Mouse (Mus musculus) neutrophil, adult 5-6 weeks (primary cell): ENCODE results near the gene Abcg4. TPM values are rescaled to one million over a fixed set of nuclear protein-coding genes. Genes with fewer than 3 reads are reported as not detected.

Source experiments
- total RNA-seq: library from RNA; stranded (forward); fragments of 200-1000 nt; gene quantifications from 2 replicates; pipeline ENCODE4 v1.2.3, GENCODE M21; 2017

Gene Abcg4
- total RNA-seq, 1 experiment from 2014 or later = 1.4 TPM

Other genes with a start within 250 kb of the Abcg4 start
- gene Thy1, start 245.2 kb downstream of the Abcg4 start, total RNA-seq = 47.0 and 50.7 TPM in 2 replicates
- 0.49 and 0.81 TPM in 2 replicates for gene Usp2, start 221.6 kb downstream of the Abcg4 start, total RNA-seq
- not detected in 2 replicates for gene Mfrp, start 186.9 kb downstream of the Abcg4 start, total RNA-seq
- not detected in 2 replicates for gene C1qtnf5, start 181.4 kb downstream of the Abcg4 start, total RNA-seq
- not detected in 2 replicates for gene Gm49380, start 175.1 kb downstream of the Abcg4 start, total RNA-seq
- 3.8 and 7.2 TPM in 2 replicates for gene Rnf26, start 175.1 kb downstream of the Abcg4 start, total RNA-seq
- 2.1 and 2.7 TPM in 2 replicates for gene Mcam, start 154.1 kb downstream of the Abcg4 start, total RNA-seq
- 89.2 and 92.0 TPM in 2 replicates for gene Cbl, start 54.6 kb downstream of the Abcg4 start, total RNA-seq
- gene Ccdc153, start 47.9 kb downstream of the Abcg4 start, total RNA-seq = not detected in 2 replicates
- gene Pdzd3, start 37.1 kb downstream of the Abcg4 start, total RNA-seq = 1.0 and 1.6 TPM in 2 replicates
- 10.3 and 12.6 TPM in 2 replicates for gene Nlrx1, start 20.0 kb downstream of the Abcg4 start, total RNA-seq
- gene Hinfp, start 17.1 kb upstream of the Abcg4 start, total RNA-seq = 32.0 and 46.7 TPM in 2 replicates
- gene C2cd2l, start 31.7 kb upstream of the Abcg4 start, total RNA-seq = 22.0 and 30.5 TPM in 2 replicates
- 4.4 and 7.1 TPM in 2 replicates for gene Dpagt1, start 37.4 kb upstream of the Abcg4 start, total RNA-seq
- 17.6 and 20.0 TPM in 2 replicates for gene H2afx, start 46.1 kb upstream of the Abcg4 start, total RNA-seq
- gene Hmbs, start 55.6 kb upstream of the Abcg4 start, total RNA-seq = 3.3 and 11.4 TPM in 2 replicates
- gene Vps11, start 73.1 kb upstream of the Abcg4 start, total RNA-seq = 34.6 and 37.4 TPM in 2 replicates
- gene Hyou1, start 90.9 kb upstream of the Abcg4 start, total RNA-seq = 39.9 and 42.2 TPM in 2 replicates
- gene Slc37a4, start 108.2 kb upstream of the Abcg4 start, total RNA-seq = 15.4 and 21.5 TPM in 2 replicates
- gene Rps25, start 118.5 kb upstream of the Abcg4 start, total RNA-seq = 1,089 and 1,185 TPM in 2 replicates
- 31.8 and 32.8 TPM in 2 replicates for gene Trappc4, start 119.0 kb upstream of the Abcg4 start, total RNA-seq
- gene Ccdc84, start 130.0 kb upstream of the Abcg4 start, total RNA-seq = 41.8 and 52.1 TPM in 2 replicates
- gene Foxr1, start 152.5 kb upstream of the Abcg4 start, total RNA-seq = 0.37 TPM in 1 of 2 replicates, not detected in the other
- gene Upk2, start 166.4 kb upstream of the Abcg4 start, total RNA-seq = not detected in 2 replicates
- gene Bcl9l, start 194.2 kb upstream of the Abcg4 start, total RNA-seq = 18.3 and 26.5 TPM in 2 replicates